Mouse (Mus musculus) layer of hippocampus, postnatal 10 days (tissue): ENCODE results near the gene Dynlt1c. TPM values are rescaled to one million over a fixed set of nuclear protein-coding genes. Genes with fewer than 3 reads are reported as not detected.
"Not testable (repeated sequence)": the region's sequence is repeated elsewhere in the genome, so short reads cannot be mapped to it uniquely, and the experiment has no call there.

ENCODE experiments used
- DNase-seq, 2 experiments: peaks; one replicate each; pipeline ENCODE4 v3.0.0; 2021; ENCODE audit warnings: low spot score in 2 of 2
- total RNA-seq, 2 experiments: library from RNA; stranded (reverse); gene quantifications; 2 replicates each; pipeline ENCODE4 v1.2.3; 2021

Gene Dynlt1c
- total RNA-seq, 2 experiments from 2014 or later, result 28.0 to 30.9 TPM

GRCm38 (mm10) chr17:6617689-6618400 lies 16.4 kb downstream of the Dynlt1c start:
- DNase-seq, result not testable (repeated sequence)

- not testable (repeated sequence) for DNase-seq
These were observed 17.8 kb downstream of the Dynlt1c start for GRCm38 (mm10) chr17:6619271-6619670.

GRCm38 (mm10) chr17:6620035-6620434 lies 18.6 kb downstream of the Dynlt1c start:
- DNase-seq, result not testable (repeated sequence)

- DNase-seq, result not testable (repeated sequence)
These were observed 19.4 kb downstream of the Dynlt1c start for GRCm38 (mm10) chr17:6620730-6621451.

GRCm38 (mm10) chr17:6621976-6622375 lies 20.5 kb downstream of the Dynlt1c start:
- not testable (repeated sequence) for DNase-seq

- not testable (repeated sequence) for DNase-seq
These were observed 23.6 kb downstream of the Dynlt1c start for GRCm38 (mm10) chr17:6624926-6625558.

- DNase-seq, result not testable (repeated sequence)
These were observed 28.9 kb downstream of the Dynlt1c start for GRCm38 (mm10) chr17:6630398-6630797.

GRCm38 (mm10) chr17:6632850-6633249 lies 31.4 kb downstream of the Dynlt1c start:
- not testable (repeated sequence) for DNase-seq

- DNase-seq, result not testable (repeated sequence)
These were observed 34.3 kb downstream of the Dynlt1c start for GRCm38 (mm10) chr17:6635781-6636180.

GRCm38 (mm10) chr17:6636861-6637260 lies 35.4 kb downstream of the Dynlt1c start:
- DNase-seq, result no peak

- DNase-seq, result not testable (repeated sequence)
These were observed 36.0 kb downstream of the Dynlt1c start for GRCm38 (mm10) chr17:6637434-6637833.

GRCm38 (mm10) chr17:6638444-6638843 lies 37.0 kb downstream of the Dynlt1c start:
- not testable (repeated sequence) for DNase-seq

- not testable (repeated sequence) for DNase-seq
These were observed 38.0 kb downstream of the Dynlt1c start for GRCm38 (mm10) chr17:6639486-6639885.

GRCm38 (mm10) chr17:6640044-6640637 lies 38.7 kb downstream of the Dynlt1c start:
- DNase-seq, result not testable (repeated sequence)

GRCm38 (mm10) chr17:6640771-6641429 lies 39.4 kb downstream of the Dynlt1c start:
- DNase-seq, result not testable (repeated sequence)

GRCm38 (mm10) chr17:6644210-6644609 lies 42.7 kb downstream of the Dynlt1c start:
- DNase-seq, result not testable (repeated sequence)

GRCm38 (mm10) chr17:6644673-6645072 lies 43.2 kb downstream of the Dynlt1c start:
- not testable (repeated sequence) for DNase-seq

- DNase-seq, result not testable (repeated sequence)
These were observed 44.2 kb downstream of the Dynlt1c start for GRCm38 (mm10) chr17:6645668-6646067.

- not testable (repeated sequence) for DNase-seq
These were observed 45.4 kb downstream of the Dynlt1c start for GRCm38 (mm10) chr17:6646841-6647240.

- DNase-seq, result not testable (repeated sequence)
These were observed 46.0 kb downstream of the Dynlt1c start for GRCm38 (mm10) chr17:6647452-6647851.
